Mouse (Mus musculus): ENCODE results near the gene Zfp382. TPM values are rescaled to one million over a fixed set of nuclear protein-coding genes. Genes with fewer than 3 reads are reported as not detected.

Zfp382 gene
- 17.0 and 18.8 TPM in 2 replicates for polyA plus RNA-seq (2016; fragmentation: Nextera tagmentation; extraction: Ambion mirVana)

GRCm38 (mm10) chr7:30121308-30122187 lies at the start of gene Zfp382:
TSS of gene Zfp382 (plus strand) at chr7:30121942.
- H3K36me3 ChIP-seq = peaks cover 6% of the 10 kb centered on the region
- peak within 1 kb of the TSS; percentile 73 for H3K9ac ChIP-seq (replicated peaks)
- 0 out of 2 replicates have a peak, but pooled peaks cover under 1% of the 10 kb centered on the region for H3K9me3 ChIP-seq
- WGBS = under 1% methylated on average over 61 of the region's 61 CpGs
- peak; percentile 97 for ATAC-seq (ENCODE audit: low FRiP score, low read depth)
- peak within 1 kb of the TSS; percentile 66 for H3K4me3 ChIP-seq
- H3K4me1 ChIP-seq = peaks cover 11% of the 10 kb centered on the region
- H3K27me3 ChIP-seq = no peaks in the 10 kb centered on the region
- peak within 1 kb of the TSS; percentile 79 for H3K4me2 ChIP-seq (replicated peaks)
- H3K27ac ChIP-seq (replicated peaks) = peak within 1 kb of the TSS; percentile 76

- Histone ChIP-seq H3K4me3 (peak within 1 kb of the TSS; percentile 81), H3K27ac (replicated peaks) (peak within 1 kb of the TSS; percentile 77), H3K4me1 (peaks cover 7% of the 10 kb centered on the region; the same call in 1 of the 2 replicates), H3K4me2 (replicated peaks) (peak within 1 kb of the TSS; percentile 94), H3K36me3 (peaks cover 23% of the 10 kb centered on the region), H3K27me3 (no peaks in the 10 kb centered on the region), H3K9ac (replicated peaks) (peak within 1 kb of the TSS; percentile 84), H3K9me3 (no peaks in the 10 kb centered on the region)
- WGBS = under 1% methylated on average over 50 of the region's 50 CpGs
- ATAC-seq (ENCODE audit: low FRiP score, low read depth) = peak; percentile 93
Observed at GRCm38 (mm10) chr7:30072146-30073028, 49.4 kb upstream of the Zfp382 start, which contains the start of gene Zfp82. TSS of gene Zfp82 (minus strand) at chr7:30072900.

- 93% methylated on average over 9 of the region's 9 CpGs for WGBS
- H3K36me3 ChIP-seq = peaks cover 49% of the 10 kb centered on the region
Observed at GRCm38 (mm10) chr7:30086524-30086923, 35.2 kb upstream of the Zfp382 start.

GRCm38 (mm10) chr7:30089405-30089804 lies 32.3 kb upstream of the Zfp382 start:
- Histone ChIP-seq H3K27me3 (no peaks in the 10 kb centered on the region), H3K9ac (replicated peaks) (peak overlapping the region; percentile 68), H3K36me3 (peaks cover 27% of the 10 kb centered on the region), H3K4me1 (peaks cover 29% of the 10 kb centered on the region), H3K4me2 (replicated peaks) (peak overlapping the region; percentile 62), H3K9me3 (no peaks in the 10 kb centered on the region), H3K27ac (replicated peaks) (no peak overlapping the region), H3K4me3 (peak overlapping the region; percentile 63)
- no peak for ATAC-seq (ENCODE audit: low FRiP score, low read depth)
- 15% methylated on average over 6 of the region's 6 CpGs for WGBS

More at GRCm38 (mm10) chr7:30086524-30086923, 35.2 kb upstream of the Zfp382 start:
- Histone ChIP-seq H3K4me3 (no peak overlapping the region), H3K27me3 (no peaks in the 10 kb centered on the region), H3K4me1 (peaks cover 24% of the 10 kb centered on the region), H3K4me2 (replicated peaks) (no peak overlapping the region), H3K27ac (replicated peaks) (no peak overlapping the region), H3K9ac (replicated peaks) (no peak overlapping the region), H3K9me3 (no peaks in the 10 kb centered on the region)
- no peak for ATAC-seq (ENCODE audit: low FRiP score, low read depth)

- H3K9ac ChIP-seq (replicated peaks) = peak within 1 kb of the TSS; percentile 68
- H3K9me3 ChIP-seq = no peaks in the 10 kb centered on the region
- H3K4me2 ChIP-seq (replicated peaks) = peak within 1 kb of the TSS; percentile 62
- peaks cover 30% of the 10 kb centered on the region for H3K4me1 ChIP-seq
- no peaks in the 10 kb centered on the region for H3K27me3 ChIP-seq
- peak; percentile 91 for ATAC-seq (ENCODE audit: low FRiP score, low read depth)
- H3K4me3 ChIP-seq = peak within 1 kb of the TSS; percentile 63
- H3K36me3 ChIP-seq = peaks cover 18% of the 10 kb centered on the region
- H3K27ac ChIP-seq (replicated peaks) = peak within 1 kb of the TSS; percentile 86
- WGBS = under 1% methylated on average over 40 of the region's 40 CpGs
Observed at GRCm38 (mm10) chr7:30090092-30090969, 31.4 kb upstream of the Zfp382 start, which contains the start of the genes Gm26920 and Zfp566. TSS of gene Gm26920 (minus strand) at chr7:30090410. TSS of gene Zfp566 (minus strand) at chr7:30090527.

- Histone ChIP-seq H3K4me1 (peaks cover 34% of the 10 kb centered on the region), H3K9me3 (no peaks in the 10 kb centered on the region), H3K9ac (replicated peaks) (no peak overlapping the region; the same call in 1 of the 2 replicates), H3K27me3 (no peaks in the 10 kb centered on the region), H3K36me3 (peaks cover 10% of the 10 kb centered on the region), H3K27ac (replicated peaks) (peak overlapping the region; percentile 86), H3K4me2 (replicated peaks) (peak overlapping the region; percentile 62), H3K4me3 (peak overlapping the region; percentile 63)
- 9% methylated on average over 9 of the region's 9 CpGs for WGBS
- peak; percentile 5 for ATAC-seq (ENCODE audit: low FRiP score, low read depth)
Observed at GRCm38 (mm10) chr7:30090970-30091585, 30.7 kb upstream of the Zfp382 start.

- Histone ChIP-seq H3K9me3 (no peaks in the 10 kb centered on the region), H3K4me3 (no peak overlapping the region), H3K9ac (replicated peaks) (no peak overlapping the region), H3K27me3 (no peaks in the 10 kb centered on the region), H3K27ac (replicated peaks) (no peak overlapping the region), H3K36me3 (peaks cover 3% of the 10 kb centered on the region; the same call in 1 of the 2 replicates), H3K4me1 (peaks cover 43% of the 10 kb centered on the region), H3K4me2 (replicated peaks) (no peak overlapping the region)
- ATAC-seq (ENCODE audit: low FRiP score, low read depth) = no peak
- WGBS = 87% methylated on average over 9 of the region's 9 CpGs
Observed at GRCm38 (mm10) chr7:30092666-30093065, 29.1 kb upstream of the Zfp382 start.

GRCm38 (mm10) chr7:30093918-30094415 lies 27.8 kb upstream of the Zfp382 start:
- Histone ChIP-seq H3K27me3 (no peaks in the 10 kb centered on the region), H3K4me1 (peaks cover 32% of the 10 kb centered on the region), H3K4me2 (replicated peaks) (peak overlapping the region; percentile 75), H3K36me3 (peaks cover 12% of the 10 kb centered on the region), H3K9me3 (no peaks in the 10 kb centered on the region), H3K9ac (replicated peaks) (0 out of 2 replicates have a peak overlapping the region, but pooled peaks have one; percentile 83), H3K4me3 (peak overlapping the region; percentile 62), H3K27ac (replicated peaks) (no peak overlapping the region)
- no peak for ATAC-seq (ENCODE audit: low FRiP score, low read depth)
- WGBS = 77% methylated on average over 6 of the region's 6 CpGs

- Histone ChIP-seq H3K4me2 (replicated peaks) (peak within 1 kb of the TSS; percentile 75), H3K4me3 (peak within 1 kb of the TSS; percentile 62), H3K9ac (replicated peaks) (peak within 1 kb of the TSS; percentile 83), H3K9me3 (no peaks in the 10 kb centered on the region), H3K27me3 (no peaks in the 10 kb centered on the region), H3K36me3 (peaks cover 21% of the 10 kb centered on the region), H3K27ac (replicated peaks) (peak within 1 kb of the TSS; percentile 97), H3K4me1 (peaks cover 26% of the 10 kb centered on the region)
- under 1% methylated on average over 26 of the region's 26 CpGs for WGBS
- peak; percentile 74 for ATAC-seq (ENCODE audit: low FRiP score, low read depth)
Observed at GRCm38 (mm10) chr7:30094646-30095429, 26.9 kb upstream of the Zfp382 start, which contains the start of gene Zfp260. TSS of gene Zfp260 (plus strand) at chr7:30094777.

Measured in midbrain, embryonic 12.5 days (tissue).